Mouse (Mus musculus): ENCODE measurements around the gene Sphk1. TPM values are rescaled to one million over a fixed set of nuclear protein-coding genes. Genes with fewer than 3 reads are reported as not detected.
"Not testable (repeated sequence)": the region's sequence is repeated elsewhere in the genome, so short reads cannot be mapped to it uniquely, and the experiment has no call there.

Sphk1 gene
- 3.3 and 19.6 TPM in 2 replicates for total RNA-seq (2017)

- ATAC-seq (replicated peaks in 1 of 2; ENCODE audit: insufficient read depth in 1 of 2, low FRiP score in 2 of 2, low TSS enrichment in 1 of 2, low read depth in 1 of 2, poor library complexity in 2 of 2, severe bottlenecking in 2 of 2): no peak
These were observed at the start of gene Sphk1 for GRCm38 (mm10) chr11:116530187-116531147. TSS of gene Sphk1 (plus strand) at chr11:116530925.

GRCm38 (mm10) chr11:116480975-116481374 lies 49.8 kb upstream of the Sphk1 start:
- no peak for ATAC-seq (replicated peaks in 1 of 2; ENCODE audit: insufficient read depth in 1 of 2, low FRiP score in 2 of 2, low TSS enrichment in 1 of 2, low read depth in 1 of 2, poor library complexity in 2 of 2, severe bottlenecking in 2 of 2)

GRCm38 (mm10) chr11:116481776-116482175 lies 48.9 kb upstream of the Sphk1 start:
- no peak for ATAC-seq (replicated peaks in 1 of 2; ENCODE audit: insufficient read depth in 1 of 2, low FRiP score in 2 of 2, low TSS enrichment in 1 of 2, low read depth in 1 of 2, poor library complexity in 2 of 2, severe bottlenecking in 2 of 2)

- ATAC-seq (replicated peaks in 1 of 2; ENCODE audit: insufficient read depth in 1 of 2, low FRiP score in 2 of 2, low TSS enrichment in 1 of 2, low read depth in 1 of 2, poor library complexity in 2 of 2, severe bottlenecking in 2 of 2): no peak
These were observed 46.5 kb upstream of the Sphk1 start for GRCm38 (mm10) chr11:116484261-116484660.

GRCm38 (mm10) chr11:116488207-116488606 lies 42.5 kb upstream of the Sphk1 start:
- ATAC-seq (replicated peaks in 1 of 2; ENCODE audit: insufficient read depth in 1 of 2, low FRiP score in 2 of 2, low TSS enrichment in 1 of 2, low read depth in 1 of 2, poor library complexity in 2 of 2, severe bottlenecking in 2 of 2): no peak

GRCm38 (mm10) chr11:116488693-116489375 lies 41.9 kb upstream of the Sphk1 start:
- ATAC-seq (replicated peaks in 1 of 2; ENCODE audit: insufficient read depth in 1 of 2, low FRiP score in 2 of 2, low TSS enrichment in 1 of 2, low read depth in 1 of 2, poor library complexity in 2 of 2, severe bottlenecking in 2 of 2): no peak

GRCm38 (mm10) chr11:116489771-116490231 lies 40.9 kb upstream of the Sphk1 start:
- ATAC-seq (replicated peaks in 1 of 2; ENCODE audit: insufficient read depth in 1 of 2, low FRiP score in 2 of 2, low TSS enrichment in 1 of 2, low read depth in 1 of 2, poor library complexity in 2 of 2, severe bottlenecking in 2 of 2): no peak

- peak; percentile 77 to 83 for ATAC-seq (replicated peaks in 1 of 2; ENCODE audit: insufficient read depth in 1 of 2, low FRiP score in 2 of 2, low TSS enrichment in 1 of 2, low read depth in 1 of 2, poor library complexity in 2 of 2, severe bottlenecking in 2 of 2)
These were observed 40.3 kb upstream of the Sphk1 start for GRCm38 (mm10) chr11:116490232-116491107.

GRCm38 (mm10) chr11:116491338-116491737 lies 39.4 kb upstream of the Sphk1 start:
- ATAC-seq (replicated peaks in 1 of 2; ENCODE audit: insufficient read depth in 1 of 2, low FRiP score in 2 of 2, low TSS enrichment in 1 of 2, low read depth in 1 of 2, poor library complexity in 2 of 2, severe bottlenecking in 2 of 2): no peak

- not testable (repeated sequence) for ATAC-seq (replicated peaks in 1 of 2; ENCODE audit: insufficient read depth in 1 of 2, low FRiP score in 2 of 2, low TSS enrichment in 1 of 2, low read depth in 1 of 2, poor library complexity in 2 of 2, severe bottlenecking in 2 of 2)
These were observed 38.2 kb upstream of the Sphk1 start for GRCm38 (mm10) chr11:116492507-116492906.

GRCm38 (mm10) chr11:116493191-116493590 lies 37.5 kb upstream of the Sphk1 start:
- no peak for ATAC-seq (replicated peaks in 1 of 2; ENCODE audit: insufficient read depth in 1 of 2, low FRiP score in 2 of 2, low TSS enrichment in 1 of 2, low read depth in 1 of 2, poor library complexity in 2 of 2, severe bottlenecking in 2 of 2)

GRCm38 (mm10) chr11:116493795-116494252 lies 36.9 kb upstream of the Sphk1 start, which contains the start of gene Prpsap1:
TSS of gene Prpsap1 (minus strand) at chr11:116494202.
- ATAC-seq (replicated peaks in 1 of 2; ENCODE audit: insufficient read depth in 1 of 2, low FRiP score in 2 of 2, low TSS enrichment in 1 of 2, low read depth in 1 of 2, poor library complexity in 2 of 2, severe bottlenecking in 2 of 2): peak; percentile 59 to 68

GRCm38 (mm10) chr11:116494474-116495174 lies 36.1 kb upstream of the Sphk1 start:
- no peak for ATAC-seq (replicated peaks in 1 of 2; ENCODE audit: insufficient read depth in 1 of 2, low FRiP score in 2 of 2, low TSS enrichment in 1 of 2, low read depth in 1 of 2, poor library complexity in 2 of 2, severe bottlenecking in 2 of 2)

GRCm38 (mm10) chr11:116497313-116497712 lies 33.4 kb upstream of the Sphk1 start:
- no peak for ATAC-seq (replicated peaks in 1 of 2; ENCODE audit: insufficient read depth in 1 of 2, low FRiP score in 2 of 2, low TSS enrichment in 1 of 2, low read depth in 1 of 2, poor library complexity in 2 of 2, severe bottlenecking in 2 of 2)

GRCm38 (mm10) chr11:116498596-116498995 lies 32.1 kb upstream of the Sphk1 start:
- ATAC-seq (replicated peaks in 1 of 2; ENCODE audit: insufficient read depth in 1 of 2, low FRiP score in 2 of 2, low TSS enrichment in 1 of 2, low read depth in 1 of 2, poor library complexity in 2 of 2, severe bottlenecking in 2 of 2): no peak

GRCm38 (mm10) chr11:116499018-116499417 lies 31.7 kb upstream of the Sphk1 start:
- no peak for ATAC-seq (replicated peaks in 1 of 2; ENCODE audit: insufficient read depth in 1 of 2, low FRiP score in 2 of 2, low TSS enrichment in 1 of 2, low read depth in 1 of 2, poor library complexity in 2 of 2, severe bottlenecking in 2 of 2)

Measured in hematopoietic stem cell, adult 5-6 weeks (primary cell).